Mouse (Mus musculus): ENCODE data around the gene Rbm12. TPM values are rescaled to one million over a fixed set of nuclear protein-coding genes. Genes with fewer than 3 reads are reported as not detected.
A peak's percentile ranks its signal among the peaks of the same experiment; 100 is the strongest.

The Rbm12 gene
- polyA plus RNA-seq, 1 experiment from 2014 or later, result 41.2 TPM

GRCm38 (mm10) chr2:156079183-156079560, 32.6 kb downstream of the Rbm12 start:
- Histone ChIP-seq H3K4me3 (ENCODE audit: low read depth, low read length) (no peak overlapping the region), H3K27me3 (ENCODE audit: insufficient read depth, low read length) (no peaks in the 10 kb centered on the region), H3K9ac (no peak overlapping the region), H3K36me3 (ENCODE audit: insufficient read depth) (peaks cover 54% of the 10 kb centered on the region), H3K9me3 (ENCODE audit: low read depth, low read length) (no peaks in the 10 kb centered on the region), H3K4me1 (ENCODE audit: insufficient read depth) (no peaks in the 10 kb centered on the region), H3K4me2 (no peak overlapping the region), H3K27ac (ENCODE audit: low read depth) (no peak overlapping the region)
- ATAC-seq (ENCODE audit: insufficient read depth), result no peak
- no peak for TF ChIP-seq CTCF (IDR thresholded peaks at IDR 0.05; ENCODE audit: low read depth)
- 76% methylated on average over 8 of the region's 8 CpGs for WGBS
- no peak for DNase-seq

GRCm38 (mm10) chr2:156078421-156079182, 33.2 kb downstream of the Rbm12 start:
- no peaks in the 10 kb centered on the region for H3K27me3 ChIP-seq (ENCODE audit: insufficient read depth, low read length)
- no peak overlapping the region for H3K4me2 ChIP-seq
- H3K36me3 ChIP-seq (ENCODE audit: insufficient read depth), result peaks cover 60% of the 10 kb centered on the region
- H3K9ac ChIP-seq, result no peak overlapping the region
- WGBS, result 88% methylated on average over 16 of the region's 16 CpGs
- no peak for TF ChIP-seq CTCF (IDR thresholded peaks at IDR 0.05; ENCODE audit: low read depth)
- no peaks in the 10 kb centered on the region for H3K9me3 ChIP-seq (ENCODE audit: low read depth, low read length)
- H3K4me3 ChIP-seq (ENCODE audit: low read depth, low read length), result no peak overlapping the region
- DNase-seq (no peak), ATAC-seq (ENCODE audit: insufficient read depth) (no peak)
- H3K27ac ChIP-seq (ENCODE audit: low read depth), result no peak overlapping the region
- H3K4me1 ChIP-seq (ENCODE audit: insufficient read depth), result no peaks in the 10 kb centered on the region

DNA sequence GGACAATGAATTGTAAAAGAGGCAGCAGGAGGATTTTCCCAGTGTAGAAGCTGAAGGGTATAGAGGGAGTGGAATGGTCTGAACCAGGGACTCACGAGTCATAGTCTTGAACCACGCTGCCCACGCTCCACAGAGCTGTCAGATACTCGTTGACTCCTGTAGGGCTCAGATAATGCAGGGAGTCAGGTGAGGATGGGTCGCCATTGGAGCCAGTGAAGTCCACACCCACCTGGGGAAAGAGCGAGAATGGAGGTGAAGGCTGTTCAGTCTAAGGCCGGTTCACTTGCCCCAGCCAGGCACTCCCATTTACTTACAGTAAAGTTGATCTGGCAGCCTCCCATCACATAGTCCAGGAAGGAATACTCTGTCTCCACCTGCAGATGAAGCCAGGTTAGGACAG, 34.3 kb downstream of the Rbm12 start:
- WGBS, result 85% methylated on average over 7 of the region's 7 CpGs
- ATAC-seq (ENCODE audit: insufficient read depth), result no peak
- no peak for DNase-seq

GRCm38 (mm10) chr2:156073725-156074124, 38.1 kb downstream of the Rbm12 start:
- Histone ChIP-seq H3K4me1 (ENCODE audit: insufficient read depth) (no peaks in the 10 kb centered on the region), H3K27me3 (ENCODE audit: insufficient read depth, low read length) (no peaks in the 10 kb centered on the region), H3K27ac (ENCODE audit: low read depth) (no peak overlapping the region), H3K36me3 (ENCODE audit: insufficient read depth) (peaks cover 97% of the 10 kb centered on the region), H3K4me2 (no peak overlapping the region), H3K9me3 (ENCODE audit: low read depth, low read length) (no peaks in the 10 kb centered on the region), H3K9ac (no peak overlapping the region), H3K4me3 (ENCODE audit: low read depth, low read length) (no peak overlapping the region)
- TF ChIP-seq CTCF (IDR thresholded peaks at IDR 0.05; ENCODE audit: low read depth), result no peak
- ATAC-seq (ENCODE audit: insufficient read depth), result 0 out of 2 replicates have a peak, but pooled peaks have one; percentile 7
- 88% methylated on average over 15 of the region's 15 CpGs for WGBS
- no peak for DNase-seq

More for the DNA sequence above, 34.3 kb downstream of the Rbm12 start:
- no peak for TF ChIP-seq CTCF (IDR thresholded peaks at IDR 0.05; ENCODE audit: low read depth)
- H3K9me3 ChIP-seq (ENCODE audit: low read depth, low read length), result no peaks in the 10 kb centered on the region
- H3K27me3 ChIP-seq (ENCODE audit: insufficient read depth, low read length), result no peaks in the 10 kb centered on the region
- H3K4me3 ChIP-seq (ENCODE audit: low read depth, low read length), result no peak overlapping the region
- H3K4me1 ChIP-seq (ENCODE audit: insufficient read depth), result no peaks in the 10 kb centered on the region
- peaks cover 71% of the 10 kb centered on the region for H3K36me3 ChIP-seq (ENCODE audit: insufficient read depth)
- H3K27ac ChIP-seq (ENCODE audit: low read depth), result no peak overlapping the region
- no peak overlapping the region for H3K9ac ChIP-seq
- no peak overlapping the region for H3K4me2 ChIP-seq

DNA sequence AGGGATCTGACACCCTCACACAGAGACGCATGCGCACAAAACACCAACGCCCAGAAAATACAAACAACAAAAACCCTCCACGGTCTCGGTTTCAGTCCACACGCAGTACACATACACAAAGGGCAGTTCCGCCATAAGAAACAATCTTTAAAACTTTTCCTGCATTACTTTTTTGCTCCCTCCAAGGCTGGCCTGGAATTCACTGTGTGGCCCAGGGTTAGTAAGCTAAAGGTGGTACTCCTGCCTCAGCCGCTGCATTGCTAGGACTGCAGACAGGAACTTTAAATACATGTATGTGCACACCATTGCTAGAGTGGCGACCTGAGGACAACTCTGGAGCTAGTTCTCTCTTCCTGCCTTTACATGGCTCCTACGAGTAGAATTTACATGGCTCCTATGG, 40.5 kb downstream of the Rbm12 start:
- Histone ChIP-seq H3K9ac (no peak overlapping the region), H3K4me2 (no peak overlapping the region), H3K9me3 (ENCODE audit: low read depth, low read length) (no peaks in the 10 kb centered on the region), H3K27ac (ENCODE audit: low read depth) (no peak overlapping the region), H3K4me1 (ENCODE audit: insufficient read depth) (no peaks in the 10 kb centered on the region), H3K27me3 (ENCODE audit: insufficient read depth, low read length) (no peaks in the 10 kb centered on the region), H3K36me3 (ENCODE audit: insufficient read depth) (peaks cover 79% of the 10 kb centered on the region), H3K4me3 (ENCODE audit: low read depth, low read length) (no peak overlapping the region)
- no peak for DNase-seq
- 96% methylated on average over 10 of the region's 10 CpGs for WGBS
- ATAC-seq (ENCODE audit: insufficient read depth), result no peak
- no peak for TF ChIP-seq CTCF (IDR thresholded peaks at IDR 0.05; ENCODE audit: low read depth)

GRCm38 (mm10) chr2:156067916-156068315, 43.9 kb downstream of the Rbm12 start:
- H3K36me3 ChIP-seq (ENCODE audit: insufficient read depth), result peaks cover 46% of the 10 kb centered on the region
- TF ChIP-seq CTCF (IDR thresholded peaks at IDR 0.05; ENCODE audit: low read depth), result no peak
- no peak overlapping the region for H3K9ac ChIP-seq
- H3K27me3 ChIP-seq (ENCODE audit: insufficient read depth, low read length), result no peaks in the 10 kb centered on the region
- no peaks in the 10 kb centered on the region for H3K9me3 ChIP-seq (ENCODE audit: low read depth, low read length)
- 89% methylated on average over 10 of the region's 10 CpGs for WGBS
- no peak overlapping the region for H3K4me2 ChIP-seq
- DNase-seq (no peak), ATAC-seq (ENCODE audit: insufficient read depth) (no peak)
- no peak overlapping the region for H3K4me3 ChIP-seq (ENCODE audit: low read depth, low read length)
- H3K27ac ChIP-seq (ENCODE audit: low read depth), result no peak overlapping the region
- no peaks in the 10 kb centered on the region for H3K4me1 ChIP-seq (ENCODE audit: insufficient read depth)

GRCm38 (mm10) chr2:156066126-156066525, 45.7 kb downstream of the Rbm12 start:
- 26% methylated on average over 10 of the region's 10 CpGs for WGBS
- no peak; the same call in none of the 2 replicates for ATAC-seq (ENCODE audit: insufficient read depth)
- H3K27me3 ChIP-seq (ENCODE audit: insufficient read depth, low read length), result no peaks in the 10 kb centered on the region

More at GRCm38 (mm10) chr2:156066126-156066525, 45.7 kb downstream of the Rbm12 start:
- no peak overlapping the region for H3K27ac ChIP-seq (ENCODE audit: low read depth)
- peak overlapping the region; percentile 73 for H3K4me3 ChIP-seq (ENCODE audit: low read depth, low read length)
- TF ChIP-seq CTCF (IDR thresholded peaks at IDR 0.05; ENCODE audit: low read depth), result no peak
- H3K9ac ChIP-seq, result peak overlapping the region; percentile 87
- no peak for DNase-seq
- no peaks in the 10 kb centered on the region for H3K4me1 ChIP-seq (ENCODE audit: insufficient read depth)
- H3K36me3 ChIP-seq (ENCODE audit: insufficient read depth), result peaks cover 29% of the 10 kb centered on the region
- peak overlapping the region; percentile 95 for H3K4me2 ChIP-seq
- no peaks in the 10 kb centered on the region for H3K9me3 ChIP-seq (ENCODE audit: low read depth, low read length)
